Mouse (Mus musculus) hindbrain, embryonic 11.5 days (tissue): ENCODE measurements around the gene Zfp148. TPM values are rescaled to one million over a fixed set of nuclear protein-coding genes. Genes with fewer than 3 reads are reported as not detected.

Experiments
- ATAC-seq: fragments of 200-750 bp; cut with Nextera tagmentation; 2 replicates; pipeline ENCODE4 v1.8.0; 2017; ENCODE audit warnings: mild to moderate bottlenecking, moderate TSS enrichment, moderate library complexity; ENCODE audit not compliant: low FRiP score
- DNase-seq: peaks from one replicate; pipeline ENCODE4 v3.0.0-alpha.2; 2015; ENCODE audit warnings: low spot score
- H3K27ac ChIP-seq: fragments of 300-500 bp; sonication (generic); 2 replicates; pipeline ENCODE4 v1.5.1; 2014; ENCODE audit warnings: mild to moderate bottlenecking, low read depth, low read length
- H3K27me3 ChIP-seq: fragments of 300-500 bp; sonication (generic); 2 replicates; pipeline ENCODE4 v1.6.1; 2014; ENCODE audit warnings: mild to moderate bottlenecking, low read length, moderate library complexity, mixed read lengths; ENCODE audit not compliant: control insufficient read depth, insufficient read depth
- H3K36me3 ChIP-seq: fragments of 300-500 bp; sonication (generic); 2 replicates; pipeline ENCODE4 v1.6.1; 2014; ENCODE audit warnings: mild to moderate bottlenecking, low read length, moderate library complexity, mixed read lengths; ENCODE audit not compliant: control insufficient read depth, insufficient read depth
- H3K4me1 ChIP-seq: fragments of 300-500 bp; sonication (generic); replicated peaks from 2 replicates; pipeline ENCODE4 v1.6.1; 2014; ENCODE audit warnings: low read length, mixed read lengths; ENCODE audit not compliant: control insufficient read depth, insufficient read depth
- H3K4me2 ChIP-seq: fragments of 300-500 bp; sonication (generic); replicated peaks from 2 replicates; pipeline ENCODE4 v1.6.1; 2014; ENCODE audit warnings: mild to moderate bottlenecking, low read depth, low read length
- H3K4me3 ChIP-seq: fragments of 300-500 bp; sonication (generic); 2 replicates; pipeline ENCODE4 v1.5.1; 2014; ENCODE audit warnings: low read depth, low read length
- H3K9ac ChIP-seq: fragments of 300-500 bp; sonication (generic); 2 replicates; pipeline ENCODE4 v1.6.1; 2014; ENCODE audit warnings: low read depth, low read length
- H3K9me3 ChIP-seq: fragments of 300-500 bp; sonication (generic); 2 replicates; pipeline ENCODE4 v1.6.1; 2016; ENCODE audit warnings: low read length; ENCODE audit not compliant: control insufficient read depth
- WGBS: fragments of 180-500 bp; shearing (Covaris S2); extraction: QIAGEN DNeasy Blood & Tissue Kit; methylation state at CpG from one replicate; pipeline ENCODE4 v1.1.7; 2014; 5-methylcytosine and 5-hydroxymethylcytosine counted together
- polyA plus RNA-seq: library from polyadenylated mRNA; unstranded; fragments of >200 nt; fragmentation: Nextera tagmentation; extraction: Ambion mirVana; gene quantifications from 2 replicates; pipeline ENCODE4 v1.2.1, GENCODE M21; 2014

Gene Zfp148
- polyA plus RNA-seq, 1 experiment from 2014 or later: 48.8 TPM

DNA sequence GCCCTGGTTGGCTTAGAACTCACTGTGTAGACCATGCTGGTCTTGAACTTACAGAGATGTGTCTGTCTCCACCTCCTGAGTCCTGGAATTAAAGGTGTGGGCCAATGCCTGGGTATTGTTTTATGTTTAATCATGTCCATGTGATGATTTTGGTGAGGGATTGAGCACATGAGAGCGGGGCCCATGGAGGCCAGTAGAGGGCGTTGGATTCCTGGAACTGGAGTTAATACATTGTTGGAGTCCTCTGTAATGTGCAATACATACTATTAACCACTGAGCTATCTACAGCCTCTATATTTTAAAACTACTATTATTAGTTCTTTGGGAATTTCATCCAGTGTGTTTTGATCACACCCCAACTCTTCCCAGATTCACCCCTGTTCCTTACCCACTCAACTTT, 163.7 kb downstream of the Zfp148 start:
- Histone ChIP-seq H3K4me3 (no peak overlapping the region), H3K27ac (no peak overlapping the region), H3K4me1 (no peaks in the 10 kb centered on the region), H3K36me3 (no peaks in the 10 kb centered on the region), H3K4me2 (no peak overlapping the region), H3K9me3 (no peaks in the 10 kb centered on the region), H3K9ac (no peak overlapping the region), H3K27me3 (no peaks in the 10 kb centered on the region)
- no peak for ATAC-seq
- WGBS: 95% methylated on average over 2 of the region's 2 CpGs
- DNase-seq: no peak

DNA sequence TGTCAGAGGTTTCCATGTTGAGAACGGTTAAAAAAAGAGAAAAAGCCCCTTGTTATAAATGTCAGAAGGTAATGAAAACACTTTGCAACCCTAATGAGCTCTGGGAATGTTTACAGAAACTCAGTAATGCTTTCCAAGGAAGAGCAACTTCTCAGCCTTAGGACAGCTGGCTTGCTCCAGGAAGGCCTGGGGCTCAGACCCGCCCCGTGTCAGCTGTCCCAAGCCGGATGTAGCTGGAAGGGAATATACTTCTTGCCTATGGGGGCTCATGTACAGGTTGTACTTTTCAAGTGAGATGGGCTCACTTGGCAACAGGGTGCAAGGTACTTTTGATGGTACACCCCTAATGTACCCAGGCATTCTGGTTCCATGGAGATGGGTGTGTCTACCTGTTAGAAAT, 164.9 kb downstream of the Zfp148 start:
- Histone ChIP-seq H3K9me3 (no peaks in the 10 kb centered on the region), H3K4me2 (no peak overlapping the region), H3K9ac (no peak overlapping the region), H3K27ac (no peak overlapping the region), H3K27me3 (no peaks in the 10 kb centered on the region), H3K4me3 (no peak overlapping the region), H3K4me1 (no peaks in the 10 kb centered on the region), H3K36me3 (no peaks in the 10 kb centered on the region)
- DNase-seq (no peak), ATAC-seq (no peak)
- 89% methylated on average over 4 of the region's 4 CpGs for WGBS

DNA sequence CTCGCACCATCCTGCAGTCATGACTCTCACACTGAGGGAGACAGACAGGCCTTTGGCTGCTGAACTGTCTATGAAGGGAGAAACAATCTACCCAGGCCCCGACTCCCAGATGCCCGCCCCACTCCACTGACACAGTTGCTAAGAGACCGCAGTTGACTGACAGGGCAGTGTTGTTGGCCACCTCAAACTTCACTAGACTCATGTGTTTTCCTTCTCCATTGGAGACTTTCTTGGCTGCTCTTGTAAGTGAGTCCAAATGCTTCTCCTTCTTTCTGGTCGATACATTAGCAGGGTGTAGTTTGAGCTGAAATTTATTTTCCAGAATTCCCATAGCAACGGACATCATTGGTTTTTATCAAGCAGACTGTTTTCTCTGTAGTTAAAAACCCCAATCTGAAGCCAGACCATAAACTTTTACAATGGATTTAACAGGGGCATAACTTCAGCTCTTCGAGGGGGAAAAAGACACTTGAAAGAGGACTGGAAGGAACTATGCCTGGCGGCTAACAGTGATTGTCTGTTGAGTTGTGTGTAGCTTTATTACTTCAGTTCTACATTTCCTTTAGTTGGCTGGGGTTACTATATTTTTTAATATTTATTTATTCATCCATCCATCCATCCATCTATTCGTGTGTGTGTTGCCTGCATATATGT, 173.2 kb downstream of the Zfp148 start:
- Histone ChIP-seq H3K4me2 (no peak overlapping the region), H3K9ac (no peak overlapping the region), H3K27me3 (no peaks in the 10 kb centered on the region), H3K9me3 (no peaks in the 10 kb centered on the region), H3K4me3 (no peak overlapping the region), H3K36me3 (no peaks in the 10 kb centered on the region), H3K27ac (no peak overlapping the region), H3K4me1 (no peaks in the 10 kb centered on the region)
- DNase-seq (peak; percentile 51), ATAC-seq (no peak)
- whole genome bisulfite sequencing: 63% methylated on average over 9 of the region's 9 CpGs

Other genes starting within 250 kb of the Zfp148 start
- 19.7 and 24.6 TPM in 2 replicates for gene Osbpl11, start 195.8 kb upstream of the Zfp148 start, polyA plus RNA-seq
- 77.2 and 87.4 TPM in 2 replicates for gene Snx4, start 129.4 kb upstream of the Zfp148 start, polyA plus RNA-seq
- 0.99 and 1.2 TPM in 2 replicates for gene Slc12a8, start 136.5 kb downstream of the Zfp148 start, polyA plus RNA-seq